Comparison of ENCODE assay signal across 8 mouse cellular contexts in genomic region chr19:4303640-4303995, GRCm38 (mm10). TPM values are rescaled to one million over a fixed set of nuclear protein-coding genes. Genes with fewer than 3 reads are reported as not detected.
A peak's percentile ranks its signal among the peaks of the same experiment; 100 is the strongest.
DNase-seq lines count a peak whose midpoint lies in the region; ATAC-seq and TF ChIP-seq lines count a peak whose summit lies in the region.

No protein-coding gene starts in this region.

- H3K27me3 ChIP-seq in forebrain, embryonic 13.5 days: no peaks in the 10 kb centered on the region
- H3K27me3 ChIP-seq in forebrain, embryonic 12.5 days: no peaks in the 10 kb centered on the region
- H3K27me3 ChIP-seq in lung, embryonic 14.5 days (ENCODE audit: insufficient read depth, low read length): no peaks in the 10 kb centered on the region
- no peaks in the 10 kb centered on the region for H3K27me3 ChIP-seq in intestine, embryonic 16.5 days (replicated peaks; ENCODE audit: control insufficient read depth, insufficient read depth, low read length)
- H3K27me3 ChIP-seq in stomach, embryonic 14.5 days (ENCODE audit: control insufficient read depth, insufficient read depth, low read length): no peaks in the 10 kb centered on the region

- H3K4me1 ChIP-seq in forebrain, embryonic 13.5 days: peaks cover 54% of the 10 kb centered on the region
- peaks cover 60% of the 10 kb centered on the region for H3K4me1 ChIP-seq in forebrain, embryonic 12.5 days
- peaks cover 37% of the 10 kb centered on the region for H3K4me1 ChIP-seq in lung, embryonic 14.5 days (ENCODE audit: insufficient read depth)
- H3K4me1 ChIP-seq in intestine, embryonic 16.5 days (ENCODE audit: control insufficient read depth, insufficient read depth, low read length): peaks cover 59% of the 10 kb centered on the region
- H3K4me1 ChIP-seq in stomach, embryonic 14.5 days (ENCODE audit: control insufficient read depth, insufficient read depth, low read length): peaks cover 58% of the 10 kb centered on the region

- H3K4me3 ChIP-seq in forebrain, embryonic 13.5 days: no peak overlapping the region
- H3K4me3 ChIP-seq in forebrain, embryonic 12.5 days (replicated peaks): no peak overlapping the region
- no peak overlapping the region for H3K4me3 ChIP-seq in lung, embryonic 14.5 days (ENCODE audit: low read depth, low read length)
- H3K4me3 ChIP-seq in intestine, embryonic 16.5 days (ENCODE audit: low read length): no peak overlapping the region
- H3K4me3 ChIP-seq in stomach, embryonic 14.5 days (ENCODE audit: low read depth, low read length): no peak overlapping the region

- H3K9ac ChIP-seq in forebrain, embryonic 13.5 days: no peak overlapping the region
- no peak overlapping the region for H3K9ac ChIP-seq in forebrain, embryonic 12.5 days
- H3K9ac ChIP-seq in lung, embryonic 14.5 days: no peak overlapping the region
- H3K9ac ChIP-seq in intestine, embryonic 16.5 days (ENCODE audit: low read depth, low read length): no peak overlapping the region
- no peak overlapping the region for H3K9ac ChIP-seq in stomach, embryonic 14.5 days (replicated peaks; ENCODE audit: low read depth, low read length)

- WGBS in forebrain, embryonic 13.5 days: 94% methylated on average over 5 of the region's 5 CpGs
- 90% methylated on average over 5 of the region's 5 CpGs for WGBS in forebrain, embryonic 12.5 days
- WGBS in lung, embryonic 14.5 days: 91% methylated on average over 5 of the region's 5 CpGs
- WGBS in intestine, embryonic 16.5 days: 90% methylated on average over 5 of the region's 5 CpGs
- WGBS in stomach, embryonic 14.5 days: 89% methylated on average over 5 of the region's 5 CpGs

- peak overlapping the region; percentile 88 for H3K4me2 ChIP-seq in forebrain, embryonic 13.5 days
- no peak overlapping the region; the same call in 1 of the 2 replicates for H3K4me2 ChIP-seq in forebrain, embryonic 12.5 days
- H3K4me2 ChIP-seq in lung, embryonic 14.5 days: peak overlapping the region; percentile 93
- peak overlapping the region; percentile 76; the same call in 1 of the 2 replicates for H3K4me2 ChIP-seq in intestine, embryonic 16.5 days (ENCODE audit: low read depth, low read length)
- H3K4me2 ChIP-seq in stomach, embryonic 14.5 days (replicated peaks; ENCODE audit: low read depth, low read length): 0 out of 2 replicates have a peak overlapping the region, but pooled peaks have one; percentile 6

- no peak for DNase-seq in lung, embryonic 14.5 days
- DNase-seq in lung, postnatal 25 days (ENCODE audit: low spot score): no peak
- no peak for DNase-seq in right cerebral cortex, postnatal 10 days (ENCODE audit: low spot score in 2 of 2)
- no peak for DNase-seq in cerebellum, postnatal 14 days

- no peak for ATAC-seq in forebrain, embryonic 13.5 days
- no peak for ATAC-seq in forebrain, embryonic 12.5 days (ENCODE audit: low FRiP score)
- no peak for ATAC-seq in lung, embryonic 14.5 days (ENCODE audit: insufficient read depth)
- no peak for ATAC-seq in intestine, embryonic 16.5 days
- ATAC-seq in stomach, embryonic 14.5 days (ENCODE audit: insufficient number of reproducible peaks, insufficient read depth, low FRiP score, low read depth): no peak

- no peak for TF ChIP-seq CTCF in lung, embryonic 14.5 days (IDR thresholded peaks at IDR 0.05; ENCODE audit: low read depth)

- no peaks in the 10 kb centered on the region for H3K9me3 ChIP-seq in forebrain, embryonic 13.5 days (replicated peaks)
- no peaks in the 10 kb centered on the region for H3K9me3 ChIP-seq in forebrain, embryonic 12.5 days
- no peaks in the 10 kb centered on the region for H3K9me3 ChIP-seq in lung, embryonic 14.5 days (ENCODE audit: low read depth, low read length)
- H3K9me3 ChIP-seq in intestine, embryonic 16.5 days (ENCODE audit: control insufficient read depth, low read length): no peaks in the 10 kb centered on the region
- no peaks in the 10 kb centered on the region for H3K9me3 ChIP-seq in stomach, embryonic 14.5 days (ENCODE audit: control insufficient read depth, low read depth, low read length)

- no peak overlapping the region for H3K27ac ChIP-seq in forebrain, embryonic 13.5 days
- H3K27ac ChIP-seq in forebrain, embryonic 12.5 days: no peak overlapping the region
- H3K27ac ChIP-seq in lung, embryonic 14.5 days (ENCODE audit: low read depth): no peak overlapping the region
- H3K27ac ChIP-seq in intestine, embryonic 16.5 days (ENCODE audit: low read length): no peak overlapping the region; the same call in 1 of the 2 replicates
- H3K27ac ChIP-seq in stomach, embryonic 14.5 days (ENCODE audit: low read length): no peak overlapping the region; the same call in 1 of the 2 replicates

- H3K36me3 ChIP-seq in forebrain, embryonic 13.5 days (ENCODE audit: poor library complexity, severe bottlenecking): no peaks in the 10 kb centered on the region
- H3K36me3 ChIP-seq in forebrain, embryonic 12.5 days (replicated peaks): no peaks in the 10 kb centered on the region
- 0 out of 2 replicates have a peak, but pooled peaks cover 3% of the 10 kb centered on the region for H3K36me3 ChIP-seq in lung, embryonic 14.5 days (ENCODE audit: insufficient read depth)
- no peaks in the 10 kb centered on the region for H3K36me3 ChIP-seq in intestine, embryonic 16.5 days (ENCODE audit: control insufficient read depth, insufficient read depth, low read length)
- H3K36me3 ChIP-seq in stomach, embryonic 14.5 days (ENCODE audit: control insufficient read depth, insufficient read depth, low read length): no peaks in the 10 kb centered on the region

RNA-seq across cellular contexts. Expression of gene Grk2, which starts 2.4 kb away (rescaled TPM):
- 14.4 and 15.6 TPM in 2 replicates for polyA plus RNA-seq in forebrain, embryonic 13.5 days (2015; fragmentation: Nextera tagmentation; extraction: Ambion mirVana)
- 18.7 and 19.0 TPM in 2 replicates for polyA plus RNA-seq in forebrain, embryonic 12.5 days (2016; fragmentation: Nextera tagmentation; extraction: Ambion mirVana)
- polyA plus RNA-seq in lung, embryonic 14.5 days (2014; fragmentation: Nextera tagmentation; extraction: Ambion mirVana): 19.4 and 23.0 TPM in 2 replicates
- 15.3 and 15.4 TPM in 2 replicates for polyA plus RNA-seq in intestine, embryonic 16.5 days (2015; fragmentation: Nextera tagmentation; extraction: Ambion mirVana)
- 18.1 and 18.7 TPM in 2 replicates for polyA plus RNA-seq in stomach, embryonic 14.5 days (2014; fragmentation: Nextera tagmentation; extraction: Ambion mirVana)

RNA-seq across cellular contexts. Expression of gene Ankrd13d, which starts 20.7 kb away (rescaled TPM):
- 14.0 and 15.2 TPM in 2 replicates for polyA plus RNA-seq in forebrain, embryonic 13.5 days (2015; fragmentation: Nextera tagmentation; extraction: Ambion mirVana)
- 12.6 and 14.2 TPM in 2 replicates for polyA plus RNA-seq in forebrain, embryonic 12.5 days (2016; fragmentation: Nextera tagmentation; extraction: Ambion mirVana)
- polyA plus RNA-seq in lung, embryonic 14.5 days (2014; fragmentation: Nextera tagmentation; extraction: Ambion mirVana): 2.4 and 2.8 TPM in 2 replicates
- polyA plus RNA-seq in intestine, embryonic 16.5 days (2015; fragmentation: Nextera tagmentation; extraction: Ambion mirVana): 4.1 and 4.6 TPM in 2 replicates
- 10.4 and 13.0 TPM in 2 replicates for polyA plus RNA-seq in stomach, embryonic 14.5 days (2014; fragmentation: Nextera tagmentation; extraction: Ambion mirVana)

RNA-seq across cellular contexts. Expression of gene Ssh3, which starts 34.6 kb away (rescaled TPM):
- polyA plus RNA-seq in forebrain, embryonic 13.5 days (2015; fragmentation: Nextera tagmentation; extraction: Ambion mirVana): 3.6 and 4.8 TPM in 2 replicates
- 5.6 and 6.1 TPM in 2 replicates for polyA plus RNA-seq in forebrain, embryonic 12.5 days (2016; fragmentation: Nextera tagmentation; extraction: Ambion mirVana)
- 10.6 and 11.1 TPM in 2 replicates for polyA plus RNA-seq in lung, embryonic 14.5 days (2014; fragmentation: Nextera tagmentation; extraction: Ambion mirVana)
- polyA plus RNA-seq in intestine, embryonic 16.5 days (2015; fragmentation: Nextera tagmentation; extraction: Ambion mirVana): 31.8 and 33.6 TPM in 2 replicates
- polyA plus RNA-seq in stomach, embryonic 14.5 days (2014; fragmentation: Nextera tagmentation; extraction: Ambion mirVana): 26.5 and 27.9 TPM in 2 replicates
